Mouse (Mus musculus) liver, adult (tissue): ENCODE measurements around the gene Ankrd55.

Experiments used
- GATA4 ChIP-seq: IDR thresholded peaks from 2 replicates; pipeline ENCODE4 v1.6.1; 2014; ENCODE audit warnings: mild to moderate bottlenecking, low read length; ENCODE audit not compliant: insufficient replicate concordance

Ankrd55 gene

DNA sequence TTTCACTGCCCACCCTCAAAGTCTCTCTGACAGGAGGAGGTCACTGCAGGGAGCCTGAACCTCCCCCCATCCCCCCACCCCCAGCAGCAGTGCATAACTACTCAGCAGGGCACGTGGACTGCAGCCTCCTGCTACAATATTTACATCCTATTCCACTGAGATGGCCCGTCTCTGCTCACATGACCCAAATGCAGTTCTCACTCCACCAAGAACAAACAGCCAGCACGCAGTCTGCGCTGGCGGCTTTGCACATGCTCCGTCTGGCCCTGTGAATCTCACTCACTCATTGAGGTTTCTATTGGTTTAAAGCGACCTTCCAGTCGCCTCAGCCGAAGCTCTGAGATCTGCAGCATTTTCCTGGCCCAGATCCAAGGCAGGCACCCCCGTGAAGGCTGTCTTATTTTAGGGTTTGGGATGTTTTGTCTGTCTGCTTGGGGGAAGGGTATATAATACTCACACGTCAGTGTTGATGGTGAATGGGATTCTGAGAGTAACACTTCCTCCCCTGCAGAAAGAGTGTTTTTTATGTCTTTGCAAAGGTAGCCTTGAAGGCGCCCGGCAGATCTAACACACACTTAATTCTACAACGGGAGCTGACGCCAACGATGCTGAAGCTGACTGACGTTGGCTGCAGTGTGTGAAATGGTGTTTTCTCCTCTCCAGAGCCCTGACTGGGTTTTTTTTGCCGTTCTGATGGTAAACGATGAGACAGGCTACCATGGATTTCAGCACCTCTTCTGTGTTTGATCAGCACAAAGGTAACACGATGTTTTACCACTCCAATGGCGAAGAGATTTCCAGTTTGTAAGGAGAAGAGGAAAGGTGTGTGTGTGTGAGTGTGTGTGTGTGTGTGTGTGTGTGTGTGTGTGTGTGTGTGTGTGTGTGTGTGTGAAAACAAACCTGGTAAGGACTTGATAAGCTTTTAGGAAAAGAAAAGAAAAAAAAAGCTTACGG is at the start of gene Ankrd55:
TSS of gene Ankrd55 (plus strand) at position 227 of the 954 bp plus-strand sequence.
- no peak for TF ChIP-seq GATA4

DNA sequence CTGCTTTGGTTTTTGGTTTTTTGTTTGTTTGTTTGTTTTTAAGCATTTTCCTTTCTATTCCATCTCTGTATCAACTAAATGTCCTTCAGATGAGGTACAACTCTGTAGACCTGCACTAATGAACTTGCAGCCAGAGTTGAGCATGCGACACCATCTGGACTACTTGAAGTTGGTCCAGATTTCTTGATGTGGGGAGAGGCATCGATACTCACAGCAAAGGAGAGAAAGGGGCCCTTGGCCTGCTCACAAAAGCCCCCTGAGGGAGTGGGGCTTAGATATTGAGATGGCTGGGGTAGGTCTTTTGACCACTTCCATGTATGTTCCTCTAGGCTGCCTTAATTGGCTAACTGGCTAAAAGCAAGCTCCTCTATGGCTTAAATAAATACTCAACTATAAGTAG is 49.0 kb upstream of the Ankrd55 start:
- no peak for TF ChIP-seq GATA4

DNA sequence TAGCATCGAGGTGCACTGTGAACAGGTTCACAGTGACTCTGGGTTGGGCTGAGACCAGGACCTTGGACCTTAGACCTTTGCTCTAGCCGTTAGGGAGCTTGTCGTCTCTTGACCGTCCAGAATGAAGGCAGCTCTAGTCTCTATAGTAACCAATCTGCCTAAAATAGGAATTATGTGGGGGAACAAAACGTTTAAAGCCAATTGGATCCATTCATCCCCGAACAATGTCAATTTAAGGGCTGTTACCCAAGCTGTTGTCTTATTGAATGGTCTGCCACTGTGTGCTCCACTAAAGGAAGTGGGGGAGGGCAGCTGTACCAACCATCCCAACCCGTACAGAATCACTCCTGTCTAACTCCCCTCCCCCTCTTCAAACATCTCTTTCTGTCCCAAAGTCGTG is 46.8 kb upstream of the Ankrd55 start:
- TF ChIP-seq GATA4: no peak

DNA sequence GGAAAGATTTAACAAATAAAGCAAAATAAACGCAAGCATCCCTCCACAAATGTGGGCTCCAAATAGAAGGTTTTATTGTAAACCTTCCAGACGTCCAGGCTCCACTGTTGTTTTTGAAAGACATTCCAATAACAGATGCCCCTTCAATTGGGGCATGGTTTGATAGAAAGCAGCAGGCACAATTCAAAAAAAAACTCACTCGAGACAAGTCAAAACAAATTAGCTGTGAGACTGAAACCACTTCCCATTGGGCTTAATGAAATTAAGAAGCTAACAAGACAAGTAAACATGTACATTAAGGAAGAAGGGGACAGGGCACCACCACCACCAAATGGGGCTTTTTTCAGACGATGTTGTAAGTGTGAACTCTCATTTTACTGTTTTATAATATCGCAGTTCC is 43.1 kb upstream of the Ankrd55 start:
- no peak for TF ChIP-seq GATA4

GRCm38 (mm10) chr13:112251433-112251832 is 36.8 kb upstream of the Ankrd55 start:
- TF ChIP-seq GATA4: no peak

- no peak for TF ChIP-seq GATA4
These were observed 36.2 kb upstream of the Ankrd55 start for GRCm38 (mm10) chr13:112252012-112252411.

DNA sequence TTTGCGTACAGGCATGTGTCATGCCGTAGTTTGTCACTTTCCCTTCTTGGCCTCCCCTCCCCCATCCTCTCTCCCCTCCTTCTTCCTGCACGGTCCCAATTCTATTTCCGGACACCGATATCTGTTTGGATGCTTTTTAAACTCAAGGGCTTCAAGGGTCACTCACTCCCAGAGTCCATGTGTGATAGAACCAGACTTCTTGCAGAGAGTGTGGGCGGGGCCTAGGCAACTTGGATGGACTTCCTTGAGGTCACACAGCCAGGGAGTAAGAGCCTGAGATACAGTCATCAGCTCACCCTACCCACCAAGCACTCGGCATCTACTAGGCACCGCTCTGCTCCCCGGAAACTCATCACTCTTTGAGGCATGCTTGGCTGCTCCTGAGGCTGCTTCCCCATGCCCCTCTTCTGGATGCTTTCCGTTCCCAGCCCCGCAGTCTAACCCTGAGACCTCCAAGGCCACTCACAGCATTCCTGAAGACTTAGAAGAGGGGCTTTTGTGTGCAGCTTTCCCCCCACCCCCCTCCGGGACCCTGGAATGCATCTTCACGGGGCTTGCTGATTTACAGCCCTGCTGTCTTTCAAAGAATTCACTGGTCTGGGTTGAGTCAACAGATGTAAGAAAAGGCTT is 35.1 kb upstream of the Ankrd55 start:
- no peak for TF ChIP-seq GATA4

DNA sequence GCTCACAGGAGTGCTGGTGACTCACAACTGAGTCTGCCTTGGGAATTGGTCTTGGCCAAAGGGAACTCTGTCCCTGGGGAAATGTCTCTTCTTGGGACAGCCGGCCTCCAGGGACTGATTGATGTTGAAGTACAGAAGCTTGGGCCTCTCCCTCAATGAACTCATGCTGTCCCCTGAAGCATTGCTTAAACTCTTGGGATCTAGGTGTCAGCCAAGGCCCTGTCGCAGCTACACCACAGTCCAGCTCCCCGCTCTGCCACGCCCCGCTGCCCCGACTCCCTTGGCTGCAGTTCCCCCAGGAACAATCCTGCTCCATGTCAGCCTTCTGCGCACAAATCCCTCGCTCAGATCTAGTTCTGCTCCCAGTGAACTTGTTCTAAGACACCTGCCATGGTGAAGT is 34.1 kb upstream of the Ankrd55 start:
- no peak for TF ChIP-seq GATA4

DNA sequence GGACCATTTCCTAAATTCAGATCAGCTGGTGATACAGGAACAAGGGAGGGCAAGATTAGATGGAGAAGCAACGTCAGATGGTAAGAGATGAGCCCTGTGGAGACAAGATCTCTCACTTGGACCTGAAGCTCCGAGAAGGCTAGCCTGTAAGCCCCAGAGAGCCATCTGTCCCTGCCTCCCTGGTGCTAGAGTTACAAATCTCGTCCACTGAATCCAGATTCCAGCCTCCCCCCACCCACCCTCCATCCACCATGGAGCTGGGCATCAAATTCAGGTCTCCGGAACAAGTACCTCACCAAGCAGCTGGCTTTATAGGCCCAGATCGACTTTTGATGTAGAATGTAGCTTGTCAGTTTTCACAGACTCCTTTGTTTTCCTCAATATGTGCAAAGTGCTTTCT is 32.4 kb upstream of the Ankrd55 start:
- TF ChIP-seq GATA4: no peak

- no peak for TF ChIP-seq GATA4
These were observed 29.8 kb upstream of the Ankrd55 start for GRCm38 (mm10) chr13:112258478-112258877.

DNA sequence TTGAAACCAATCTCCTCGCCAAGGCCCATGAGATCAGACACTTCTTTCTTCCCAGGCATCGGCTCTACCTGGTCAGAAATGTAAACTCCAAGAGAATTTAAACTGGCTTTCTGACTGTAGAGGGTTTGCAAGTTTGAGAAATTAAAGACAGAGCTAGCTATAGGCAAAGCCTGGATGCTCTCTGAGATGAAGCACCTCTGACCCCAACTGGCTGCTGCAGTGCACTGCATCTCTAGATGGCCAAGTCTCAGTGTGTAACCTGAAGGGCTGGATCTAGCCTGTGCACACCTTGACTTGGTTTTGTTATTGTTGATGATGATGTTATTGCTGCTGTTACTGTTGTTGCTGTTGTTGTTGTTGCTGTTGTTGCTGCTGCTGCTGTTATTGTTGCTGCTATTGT is 28.9 kb upstream of the Ankrd55 start:
- no peak for TF ChIP-seq GATA4

GRCm38 (mm10) chr13:112264666-112265065 is 23.6 kb upstream of the Ankrd55 start:
- no peak for TF ChIP-seq GATA4

DNA sequence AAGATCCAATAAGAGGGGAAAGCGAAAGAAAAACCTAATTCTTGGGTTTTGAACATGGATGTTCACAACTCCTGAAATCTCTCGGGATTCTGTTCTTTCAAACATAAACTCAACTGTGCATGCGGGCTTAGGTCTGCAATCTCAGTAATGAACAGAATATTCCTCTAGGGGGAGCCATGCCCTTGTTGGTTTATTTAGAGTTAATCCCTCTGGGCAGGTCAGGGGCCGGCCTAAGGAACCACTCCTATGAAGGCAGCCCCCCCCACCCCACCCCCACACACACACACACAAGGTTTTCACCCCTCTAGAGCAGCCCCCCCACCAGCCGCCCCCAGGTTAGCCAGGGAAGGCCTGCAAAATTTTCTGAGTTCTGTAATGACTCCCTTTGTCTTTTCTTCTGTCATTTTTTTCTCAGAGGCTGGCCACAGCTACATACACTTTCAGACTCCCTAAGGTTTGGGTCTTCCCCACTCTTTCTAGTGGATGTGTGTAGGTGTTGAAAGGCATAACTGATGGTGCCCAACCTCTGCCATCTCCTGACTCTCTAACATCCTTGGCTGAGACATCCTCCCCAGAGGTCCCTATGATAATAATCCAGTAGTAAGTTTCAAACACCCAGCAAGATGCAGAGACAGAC is 16.2 kb upstream of the Ankrd55 start:
- no peak for TF ChIP-seq GATA4

- no peak for TF ChIP-seq GATA4
These were observed 13.6 kb upstream of the Ankrd55 start for GRCm38 (mm10) chr13:112274636-112275035.

DNA sequence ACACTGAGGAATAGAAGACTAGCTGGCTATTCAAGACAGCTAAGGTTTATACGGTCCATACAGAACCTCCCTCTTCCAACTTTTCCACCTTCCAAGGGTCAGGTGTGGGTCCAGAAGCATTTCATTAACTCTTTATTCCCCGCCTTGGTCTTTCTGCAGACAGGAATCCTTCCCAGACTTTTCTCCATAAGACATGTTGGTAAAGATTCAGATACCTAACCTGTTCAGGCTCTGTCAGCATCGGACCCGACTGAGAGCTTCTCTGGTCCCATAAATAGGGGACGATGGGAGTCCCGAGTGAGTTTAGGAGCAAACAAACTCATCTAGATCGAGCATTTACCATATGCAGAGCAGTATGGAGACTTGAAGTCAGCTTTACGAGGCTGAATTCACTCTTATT is 12.3 kb upstream of the Ankrd55 start:
- TF ChIP-seq GATA4: no peak

DNA sequence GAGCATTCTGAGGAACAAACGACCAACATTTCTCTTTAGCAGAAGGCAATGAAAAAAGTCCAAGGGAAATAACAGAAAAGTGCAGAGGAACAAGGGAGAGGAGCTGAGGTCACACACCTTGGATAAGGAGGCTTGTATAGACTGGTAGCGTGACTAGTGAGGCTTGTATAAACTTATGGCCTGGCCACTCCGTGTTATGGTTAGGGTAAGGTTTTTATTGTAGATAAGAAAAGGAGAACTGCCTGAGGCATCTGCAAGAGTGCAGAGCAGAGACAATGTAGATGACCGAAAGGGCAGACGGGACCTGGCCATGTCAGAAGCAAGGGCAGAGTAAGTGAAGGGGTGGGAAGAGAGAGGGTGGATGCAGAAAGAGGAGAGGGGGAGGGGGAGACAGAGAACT is 10.7 kb upstream of the Ankrd55 start:
- TF ChIP-seq GATA4: no peak
